Mouse (Mus musculus) MEL (cell line): Measurements from ENCODE around the gene C1qc. TPM values are rescaled to one million over a fixed set of nuclear protein-coding genes. Genes with fewer than 3 reads are reported as not detected.

Source experiments
- DNase-seq: peaks from one replicate; pipeline ENCODE4 v3.0.0; 2011; ENCODE audit warnings: low read depth, low spot score
- H3K27ac ChIP-seq: 2 replicates; pipeline ENCODE4 v1.5.1; 2012; ENCODE audit warnings: low read depth, mild to moderate bottlenecking, control low read depth, low read length, moderate library complexity; ENCODE audit not compliant: control insufficient read depth
- H3K27me3 ChIP-seq, 2 experiments: fragments of 150-350 bp in 1 of 2; sonication (generic) in 1 of 2; 2 replicates each; pipeline ENCODE4 v1.6.1; 2012; ENCODE audit warnings: low read length in 2 of 2, mild to moderate bottlenecking in 2 of 2, improper control_type of control experiment in 1 of 2, moderate library complexity in 1 of 2; ENCODE audit not compliant: insufficient read depth in 2 of 2, control insufficient read depth in 1 of 2
- H3K36me3 ChIP-seq, 2 experiments: 2 replicates each; pipeline ENCODE4 v1.6.1; 2012 to 2014; ENCODE audit warnings: low read length in 2 of 2, improper control_type of control experiment in 1 of 2, inconsistent platforms in 1 of 2, mild to moderate bottlenecking in 1 of 2; ENCODE audit not compliant: insufficient read depth in 2 of 2, control insufficient read depth in 1 of 2
- H3K4me1 ChIP-seq, 2 experiments: fragments of 150-350 bp in 1 of 2; sonication (generic) in 1 of 2; 2 replicates each; pipeline ENCODE4 v1.6.1; 2012; ENCODE audit warnings: low read length in 2 of 2, improper control_type of control experiment in 1 of 2, mild to moderate bottlenecking in 1 of 2; ENCODE audit not compliant: insufficient read depth in 2 of 2, control insufficient read depth in 1 of 2
- H3K4me3 ChIP-seq, 2 experiments: fragments of 150-350 bp in 1 of 2; sonication (generic) in 1 of 2; 2 replicates each; pipeline ENCODE4 v1.5.1; 2012; ENCODE audit warnings: low read depth in 2 of 2, low read length in 2 of 2, mild to moderate bottlenecking in 2 of 2, moderate library complexity in 2 of 2, control low read depth in 1 of 2, improper control_type of control experiment in 1 of 2; ENCODE audit not compliant: control insufficient read depth in 1 of 2, insufficient read depth in 1 of 2
- H3K79me2 ChIP-seq: 2 replicates; pipeline ENCODE4 v1.6.1; 2012; ENCODE audit warnings: mild to moderate bottlenecking, low read length, moderate library complexity; ENCODE audit not compliant: control insufficient read depth, poor library complexity, insufficient read depth
- H3K9ac ChIP-seq: 2 replicates; pipeline ENCODE4 v1.6.1; 2012; ENCODE audit warnings: low read depth, mild to moderate bottlenecking, control low read depth, low read length, moderate library complexity; ENCODE audit not compliant: control insufficient read depth, poor library complexity, severe bottlenecking
- H3K9me3 ChIP-seq: fragments of 150-350 bp; sonication (generic); replicated peaks from 2 replicates; pipeline ENCODE4 v1.6.1; 2012; ENCODE audit warnings: mild to moderate bottlenecking, low read length, improper control_type of control experiment, moderate library complexity; ENCODE audit not compliant: insufficient read depth
- BHLHE40 ChIP-seq: IDR thresholded peaks from 2 replicates; pipeline ENCODE4 v1.6.1; 2012; ENCODE audit warnings: low read depth, mild to moderate bottlenecking, inconsistent platforms, low read length, improper control_type of control experiment, borderline replicate concordance
- CTCF ChIP-seq, 3 experiments: IDR thresholded peaks in 2 of 3; conservative IDR thresholded peaks in 1 of 3; 2 replicates each; pipeline ENCODE4 v1.5.1; 2011 to 2012; ENCODE audit warnings: low read length in 3 of 3, low read depth in 2 of 3, mild to moderate bottlenecking in 2 of 3, improper control_type of control experiment in 1 of 3, inconsistent platforms in 1 of 3, mixed read lengths in 1 of 3, moderate library complexity in 1 of 3; ENCODE audit not compliant: control insufficient read depth in 1 of 3, insufficient read depth in 1 of 3, poor library complexity in 1 of 3, severe bottlenecking in 1 of 3
- E2F4 ChIP-seq: IDR thresholded peaks from 2 replicates; pipeline ENCODE4 v1.6.1; 2011; ENCODE audit warnings: low read depth, low read length, improper control_type of control experiment, borderline replicate concordance
- EP300 ChIP-seq, 2 experiments: IDR thresholded peaks; 2 replicates each; pipeline ENCODE4 v1.6.1; 2011; ENCODE audit warnings: improper control_type of control experiment in 2 of 2, low read length in 2 of 2, low read depth in 1 of 2, mild to moderate bottlenecking in 1 of 2
- ETS1 ChIP-seq: IDR thresholded peaks from 2 replicates; pipeline ENCODE4 v1.6.1; 2012; ENCODE audit warnings: low read depth, mild to moderate bottlenecking, inconsistent platforms, low read length, improper control_type of control experiment, moderate library complexity
- GATA1 ChIP-seq: IDR thresholded peaks from 2 replicates; pipeline ENCODE4 v1.6.1; 2011; ENCODE audit warnings: low read depth, low read length, improper control_type of control experiment
- HCFC1 ChIP-seq: IDR thresholded peaks from 2 replicates; pipeline ENCODE4 v1.6.1; 2012; ENCODE audit warnings: low read depth, mild to moderate bottlenecking, inconsistent platforms, low read length, improper control_type of control experiment, moderate library complexity
- JUND ChIP-seq: IDR thresholded peaks from 2 replicates; pipeline ENCODE4 v1.6.1; 2011; ENCODE audit warnings: low read depth, mild to moderate bottlenecking, improper control_type of control experiment, low read length
- MAFK ChIP-seq: IDR thresholded peaks from 2 replicates; pipeline ENCODE4 v1.6.1; 2011; ENCODE audit warnings: low read depth, mild to moderate bottlenecking, low read length, improper control_type of control experiment, borderline replicate concordance
- MAX ChIP-seq: IDR thresholded peaks from 2 replicates; pipeline ENCODE4 v1.6.1; 2011; ENCODE audit warnings: low read length, improper control_type of control experiment
- MEF2A ChIP-seq: IDR thresholded peaks from 2 replicates; pipeline ENCODE4 v1.6.1; 2014; ENCODE audit warnings: low read depth, mild to moderate bottlenecking, inconsistent platforms, low read length, improper control_type of control experiment; ENCODE audit not compliant: poor library complexity, insufficient replicate concordance, severe bottlenecking; ENCODE audit errors: extremely low read depth
- MXI1 ChIP-seq: IDR thresholded peaks from 2 replicates; pipeline ENCODE4 v1.6.1; 2011; ENCODE audit warnings: mild to moderate bottlenecking, low read depth, low read length, improper control_type of control experiment
- MYB ChIP-seq: IDR thresholded peaks from 2 replicates; pipeline ENCODE4 v1.6.1; 2011; ENCODE audit warnings: mild to moderate bottlenecking, low read depth, low read length, improper control_type of control experiment
- MYC ChIP-seq: IDR thresholded peaks from 2 replicates; pipeline ENCODE4 v1.6.1; 2011; ENCODE audit warnings: low read depth, mild to moderate bottlenecking, low read length, improper control_type of control experiment, moderate library complexity
- NRF1 ChIP-seq: IDR thresholded peaks from 2 replicates; pipeline ENCODE4 v1.6.1; 2014; ENCODE audit warnings: low read depth, mild to moderate bottlenecking, inconsistent platforms, low read length, improper control_type of control experiment, moderate library complexity; ENCODE audit not compliant: poor library complexity, insufficient read depth, severe bottlenecking
- POLR2A ChIP-seq, 2 experiments: IDR thresholded peaks; 2 replicates each; pipeline ENCODE4 v1.6.1; 2011 to 2012; ENCODE audit warnings: low read length in 2 of 2, mild to moderate bottlenecking in 2 of 2, control low read depth in 1 of 2, improper control_type of control experiment in 1 of 2, low read depth in 1 of 2, moderate library complexity in 1 of 2; ENCODE audit not compliant: control insufficient read depth in 1 of 2, insufficient read depth in 1 of 2, poor library complexity in 1 of 2
- RCOR1 ChIP-seq: IDR thresholded peaks from 2 replicates; pipeline ENCODE4 v1.6.1; 2012; ENCODE audit warnings: low read depth, mild to moderate bottlenecking, inconsistent platforms, low read length, improper control_type of control experiment
- SIN3A ChIP-seq: IDR thresholded peaks from 2 replicates; pipeline ENCODE4 v1.6.1; 2012; ENCODE audit warnings: low read length, improper control_type of control experiment, inconsistent platforms
- TBP ChIP-seq: IDR thresholded peaks from 2 replicates; pipeline ENCODE4 v1.8.0; 2011; ENCODE audit warnings: low read depth, low read length, improper control_type of control experiment
- TCF12 ChIP-seq: IDR thresholded peaks from 2 replicates; pipeline ENCODE4 v1.6.1; 2014; ENCODE audit warnings: low read depth, mild to moderate bottlenecking, inconsistent platforms, low read length, improper control_type of control experiment, moderate library complexity
- USF1 ChIP-seq: IDR thresholded peaks from 2 replicates; pipeline ENCODE4 v1.6.1; 2014; ENCODE audit warnings: low read depth, mild to moderate bottlenecking, inconsistent platforms, low read length, improper control_type of control experiment, moderate library complexity
- USF2 ChIP-seq, 2 experiments: IDR thresholded peaks; 2 replicates each; pipeline ENCODE4 v1.6.1; 2011 to 2012; ENCODE audit warnings: improper control_type of control experiment in 2 of 2, low read length in 2 of 2, borderline replicate concordance in 1 of 2, inconsistent platforms in 1 of 2, low read depth in 1 of 2, mild to moderate bottlenecking in 1 of 2; ENCODE audit not compliant: insufficient read depth in 1 of 2
- ZMIZ1 ChIP-seq: IDR thresholded peaks from 2 replicates; pipeline ENCODE4 v1.6.1; 2012; ENCODE audit warnings: low read depth, mild to moderate bottlenecking, inconsistent platforms, low read length, improper control_type of control experiment, moderate library complexity
- polyA plus RNA-seq, 2 experiments: library from polyadenylated mRNA; stranded (reverse) in 1 of 2; unstranded in 1 of 2; fragments of >175 nt in 1 of 2; fragments of >200 nt in 1 of 2; gene quantifications; 2 replicates each; pipeline versions ENCODE4 v1.2.1 to v1.2.4; 2012; ENCODE audit warnings: low replicate concordance in 2 of 2, low read depth in 1 of 2; ENCODE audit not compliant: insufficient read length in 2 of 2, insufficient read depth in 1 of 2, missing spikeins in 1 of 2
- total RNA-seq: library from RNA; depleted of rRNA; stranded (reverse); fragments of 300-350 nt; gene quantifications from 2 replicates; pipeline ENCODE4 v1.2.3, GENCODE M21; 2012

The C1qc gene
- total and polyA plus RNA-seq, 3 experiments: not detected

GRCm38 (mm10) chr4:136937344-136937743 is 44.5 kb upstream of the C1qc start:
- Histone ChIP-seq H3K79me2 (no peaks in the 10 kb centered on the region), H3K36me3 (no peaks in the 10 kb centered on the region), H3K27ac (no peak overlapping the region), H3K9me3 (no peaks in the 10 kb centered on the region), H3K4me3 (no peak overlapping the region), H3K27me3 (peaks cover 0 to 1% of the 10 kb centered on the region in 2 experiments; a peak in 1 of 4 replicates), H3K9ac (no peak overlapping the region), H3K4me1 (no peaks in the 10 kb centered on the region)
- DNase-seq: no peak
- TF ChIP-seq MYB (no peak), ZMIZ1 (no peak), TBP (no peak), SIN3A (no peak), MEF2A (no peak), USF2 (IDR thresholded peaks at IDR 0.05; ENCODE audit: borderline replicate concordance in 1 of 2, insufficient read depth in 1 of 2, low read depth in 1 of 2, low read length in 2 of 2) (no peak), E2F4 (no peak), MAX (no peak), MXI1 (no peak), POLR2A (IDR thresholded peaks at IDR 0.05; ENCODE audit: control insufficient read depth in 1 of 2, insufficient read depth in 1 of 2, low read depth in 1 of 2, low read length in 2 of 2, poor library complexity in 1 of 2) (no peak), HCFC1 (no peak), CTCF (IDR thresholded peaks at IDR 0.05 in 2 of 3, conservative IDR thresholded peaks at IDR 0.05 in 1 of 3; ENCODE audit: control insufficient read depth in 1 of 3, insufficient read depth in 1 of 3, low read depth in 2 of 3, low read length in 3 of 3, poor library complexity in 1 of 3, severe bottlenecking in 1 of 3) (no peak), JUND (no peak)

GRCm38 (mm10) chr4:136934746-136935613 is 42.1 kb upstream of the C1qc start:
- Histone ChIP-seq H3K79me2 (no peaks in the 10 kb centered on the region), H3K9ac (no peak overlapping the region), H3K36me3 (no peaks in the 10 kb centered on the region; a peak in 1 of 4 replicates), H3K4me3 (no peak overlapping the region), H3K27ac (no peak overlapping the region), H3K9me3 (no peaks in the 10 kb centered on the region), H3K27me3 (no peaks in the 10 kb centered on the region; a peak in 1 of 4 replicates), H3K4me1 (peaks cover 0 to 7% of the 10 kb centered on the region in 2 experiments; a peak in 2 of 4 replicates)
- DNase-seq: no peak
- no peak for TF ChIP-seq MAX

- peak overlapping the region; percentile 18 to 36; a peak in 3 of 4 replicates for H3K4me3 ChIP-seq
- H3K9me3 ChIP-seq: no peaks in the 10 kb centered on the region
- peak overlapping the region; percentile 24; the same call in 1 of the 2 replicates for H3K9ac ChIP-seq
- no peak overlapping the region for H3K27ac ChIP-seq
- H3K79me2 ChIP-seq: no peaks in the 10 kb centered on the region
- no peaks in the 10 kb centered on the region; a peak in 1 of 4 replicates for H3K36me3 ChIP-seq
- H3K27me3 ChIP-seq: no peaks in the 10 kb centered on the region
- peak; percentile 90 for DNase-seq
- H3K4me1 ChIP-seq: peaks cover 0 to 14% of the 10 kb centered on the region in 2 experiments; a peak in 2 of 4 replicates
- TF ChIP-seq USF1: peak; percentile 77
- TF ChIP-seq MAX: peak; percentile 89
- peak; percentile 90 for TF ChIP-seq MYC
- TF ChIP-seq ETS1: peak; percentile 89
- TF ChIP-seq NRF1: peak; percentile 47; the same call in 1 of the 2 replicates
- peak; percentile 92 for TF ChIP-seq MXI1
- 0 out of 2 replicates have a peak, but pooled peaks have one; percentile 39 for TF ChIP-seq MAFK
- peak; percentile 93 for TF ChIP-seq GATA1
- TF ChIP-seq USF2 (IDR thresholded peaks at IDR 0.05; ENCODE audit: borderline replicate concordance in 1 of 2, insufficient read depth in 1 of 2, low read depth in 1 of 2, low read length in 2 of 2): no peak
- peak; percentile 93 for TF ChIP-seq TCF12
- no peak for TF ChIP-seq HCFC1
- TF ChIP-seq RCOR1: no peak
- TF ChIP-seq EP300 (IDR thresholded peaks at IDR 0.05; ENCODE audit: low read depth in 1 of 2, low read length in 2 of 2): peak; percentile 86 to 91
- TF ChIP-seq SIN3A: peak; percentile 87
- peak; percentile 98 for TF ChIP-seq BHLHE40
Observed at GRCm38 (mm10) chr4:136930474-136930873, 37.6 kb upstream of the C1qc start.
